15 mouse cellular contexts compared by ENCODE assay signal in the genomic region with DNA sequence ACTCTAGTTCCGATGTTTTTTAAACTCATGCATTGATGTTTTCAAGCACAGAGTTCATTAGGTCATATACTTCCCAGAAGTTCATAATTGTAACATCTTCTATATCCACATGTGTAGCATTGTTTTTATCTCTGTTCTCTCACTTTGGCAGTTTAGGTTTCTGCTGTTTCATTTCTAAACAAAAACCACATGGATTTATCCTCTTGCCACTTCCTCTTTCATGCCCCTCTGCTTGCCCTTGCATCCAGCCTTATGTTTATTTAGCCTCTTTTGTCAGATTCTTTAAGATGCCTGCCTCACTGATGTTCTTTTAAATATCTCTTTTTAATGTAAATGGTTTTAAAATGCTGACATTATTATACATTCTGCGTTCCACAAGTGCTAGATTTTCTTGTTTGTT.
"Had no signal": no experiment of that assay in that cellular context is flagged by ENCODE, and none has a peak within 500 bp of the region (broad histone marks: within the 10 kb centered on the region; RNA-seq: fewer than 3 reads in every experiment).

No protein-coding gene starts in this region.

- DNase-seq: gastrocnemius, postnatal 14 days; gastrocnemius, postnatal 36 days; heart, adult 18-20 months; heart, postnatal 10 days; heart, postnatal 4 days; kidney, adult 18-20 months; kidney, adult 8-10 months; kidney, postnatal 10 days; kidney, postnatal 25 days; kidney, postnatal 4 days; left cerebral cortex, postnatal 4 days had no signal

- ATAC-seq: hindbrain, postnatal 0 days; intestine, embryonic 15.5 days; intestine, postnatal 0 days; liver, embryonic 12.5 days had no signal
